Mouse (Mus musculus) adrenal gland, adult 18-20 months (tissue): ENCODE results near the gene Etv6. TPM values are rescaled to one million over a fixed set of nuclear protein-coding genes. Genes with fewer than 3 reads are reported as not detected.

ENCODE experiments used
- total RNA-seq, 2 experiments: library from RNA; stranded (reverse); gene quantifications; 1 replicate in 1 of 2; 2 replicates in 1 of 2; pipeline ENCODE4 v1.2.3; 2021

Gene Etv6
- total RNA-seq, 2 experiments from 2014 or later = 32.6 to 55.2 TPM

Other genes with a start within 250 kb of the Etv6 start
- gene Kap, start 181.9 kb upstream of the Etv6 start, total RNA-seq = not detected